Mouse (Mus musculus): ENCODE data around the gene Metap1d.

DNA sequence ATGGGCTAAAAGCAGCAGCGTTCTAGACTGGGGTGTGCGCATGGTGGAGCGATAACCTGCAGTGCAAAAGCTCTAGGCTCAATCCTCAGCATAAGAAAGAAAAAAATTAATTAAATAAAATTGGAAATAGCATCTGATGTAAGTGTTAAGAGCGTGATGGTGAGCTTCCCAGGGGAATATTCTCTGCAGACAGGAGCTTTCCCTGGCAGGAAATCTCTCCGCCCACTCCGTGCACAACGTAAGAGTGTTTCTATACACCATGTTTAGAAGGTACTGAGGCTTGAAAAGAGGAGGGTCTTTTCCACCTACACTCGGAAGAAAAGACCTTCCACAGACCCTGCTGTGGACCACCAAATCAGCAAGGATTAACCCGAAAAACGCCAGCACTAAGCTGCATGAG lies 41.4 kb downstream of the Metap1d start:
- no peak for TF ChIP-seq POLR2A (IDR thresholded peaks at IDR 0.05; ENCODE audit: low read depth, low read length)
- TF ChIP-seq CTCF (IDR thresholded peaks at IDR 0.05; ENCODE audit: extremely low read depth, insufficient read length, insufficient replicate concordance, low read depth, low read length) = no peak
